Mouse (Mus musculus) intestine, postnatal 0 days (tissue): Measurements from ENCODE around the gene Tspan9. TPM values are rescaled to one million over a fixed set of nuclear protein-coding genes. Genes with fewer than 3 reads are reported as not detected.

ENCODE experiments used
- ATAC-seq: fragments of 200-750 bp; cut with Nextera tagmentation; 2 replicates; pipeline ENCODE4 v1.8.0; 2017; ENCODE audit warnings: mild to moderate bottlenecking, moderate TSS enrichment, moderate library complexity
- H3K27ac ChIP-seq: fragments of 300-500 bp; sonication (generic); 2 replicates; pipeline ENCODE4 v1.5.1; 2014; ENCODE audit warnings: mild to moderate bottlenecking, low read depth, low read length, moderate library complexity
- H3K27me3 ChIP-seq: fragments of 300-500 bp; sonication (generic); replicated peaks from 2 replicates; pipeline ENCODE4 v1.6.1; 2014; ENCODE audit warnings: low read length, mixed read lengths; ENCODE audit not compliant: control insufficient read depth, insufficient read depth
- H3K36me3 ChIP-seq: fragments of 300-500 bp; sonication (generic); 2 replicates; pipeline ENCODE4 v1.6.1; 2014; ENCODE audit warnings: mild to moderate bottlenecking, moderate library complexity; ENCODE audit not compliant: control insufficient read depth, insufficient read depth
- H3K4me1 ChIP-seq: fragments of 300-500 bp; sonication (generic); replicated peaks from 2 replicates; pipeline ENCODE4 v1.6.1; 2014; ENCODE audit warnings: antibody characterized with exemption, low read length, mixed read lengths; ENCODE audit not compliant: control insufficient read depth, insufficient read depth
- H3K4me2 ChIP-seq: fragments of 300-500 bp; sonication (generic); replicated peaks from 2 replicates; pipeline ENCODE4 v1.6.1; 2014; ENCODE audit warnings: low read depth, mild to moderate bottlenecking, moderate library complexity
- H3K4me3 ChIP-seq: fragments of 300-500 bp; sonication (generic); 2 replicates; pipeline ENCODE4 v1.5.1; 2014; ENCODE audit warnings: low read depth, low read length
- H3K9ac ChIP-seq: fragments of 300-500 bp; sonication (generic); 2 replicates; pipeline ENCODE4 v1.6.1; 2014; ENCODE audit warnings: mild to moderate bottlenecking, low read depth, low read length
- H3K9me3 ChIP-seq: fragments of 300-500 bp; sonication (generic); 2 replicates; pipeline ENCODE4 v1.6.1; 2016; ENCODE audit warnings: mixed run types; ENCODE audit not compliant: control insufficient read depth
- CTCF ChIP-seq: sonication (generic); IDR thresholded peaks from 2 replicates; pipeline ENCODE4 v1.5.1; 2016; ENCODE audit warnings: low read depth, mild to moderate bottlenecking, control low read depth, antibody characterized with exemption, moderate library complexity
- WGBS: fragments of 180-500 bp; shearing (Covaris S2); extraction: QIAGEN DNeasy Blood & Tissue Kit; methylation state at CpG from one replicate; pipeline ENCODE4 v1.1.7; 2014; 5-methylcytosine and 5-hydroxymethylcytosine counted together
- polyA plus RNA-seq: library from polyadenylated mRNA; unstranded; fragments of >200 nt; fragmentation: Nextera tagmentation; extraction: Ambion mirVana; gene quantifications from 2 replicates; pipeline ENCODE4 v1.2.1, GENCODE M21; 2015

Gene Tspan9
- polyA plus RNA-seq, 1 experiment from 2014 or later = 55.5 TPM

DNA sequence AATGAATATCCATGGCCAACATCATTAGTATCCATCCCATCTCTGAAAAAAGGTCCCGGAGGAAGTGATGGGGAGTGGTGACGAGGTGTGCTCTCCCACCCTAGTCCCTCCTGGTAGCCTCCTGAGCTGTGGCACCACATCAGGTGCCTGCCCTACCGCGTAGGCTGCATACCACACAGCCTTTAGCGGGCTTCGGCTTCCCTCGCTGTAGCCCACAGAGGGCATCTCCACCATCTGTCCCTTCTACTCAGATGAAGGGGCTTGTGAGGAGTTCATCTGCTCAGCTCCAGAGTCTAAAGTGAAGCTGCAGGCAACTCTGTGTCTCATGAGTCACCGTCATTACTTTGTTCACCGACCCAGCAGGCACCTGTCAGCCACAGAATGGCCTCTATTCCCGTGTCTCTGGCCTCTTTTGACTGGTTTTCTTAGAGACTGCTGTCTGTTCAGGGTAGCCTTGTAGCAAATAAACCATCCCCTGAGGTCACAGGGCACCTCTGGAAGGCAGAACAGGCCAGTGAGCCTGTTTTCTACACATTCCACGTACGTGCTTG, 154.4 kb downstream of the Tspan9 start:
- H3K27ac ChIP-seq = no peak overlapping the region
- WGBS = 83% methylated on average over 12 of the region's 12 CpGs
- no peak for ATAC-seq

DNA sequence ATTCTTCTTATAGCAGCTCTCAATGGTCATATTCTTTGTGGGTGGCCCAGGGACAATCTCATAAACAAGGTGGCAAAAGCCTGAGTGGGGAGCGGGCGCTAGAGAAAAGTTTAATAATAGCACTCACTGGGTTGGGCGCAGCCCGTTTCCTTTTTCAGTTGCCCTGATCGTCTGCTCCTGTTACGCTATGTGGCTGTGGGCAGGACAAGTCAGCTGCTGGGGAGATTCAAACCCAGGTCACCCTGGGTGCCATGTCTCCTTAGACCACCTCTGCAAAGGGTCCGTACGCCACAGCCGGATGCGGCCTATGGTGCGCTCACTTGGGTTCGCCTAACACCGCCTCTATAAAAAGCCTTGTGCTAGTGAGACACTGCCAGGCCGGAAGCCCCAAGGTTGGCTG, 156.0 kb downstream of the Tspan9 start:
- no peaks in the 10 kb centered on the region for H3K27me3 ChIP-seq
- H3K4me1 ChIP-seq = 0 out of 2 replicates have a peak, but pooled peaks cover 4% of the 10 kb centered on the region
- H3K4me3 ChIP-seq = no peak overlapping the region
- ATAC-seq = no peak
- H3K4me2 ChIP-seq = no peak overlapping the region
- TF ChIP-seq CTCF = no peak
- no peak overlapping the region for H3K27ac ChIP-seq
- no peaks in the 10 kb centered on the region for H3K9me3 ChIP-seq
- no peaks in the 10 kb centered on the region; the same call in 1 of the 2 replicates for H3K36me3 ChIP-seq
- no peak overlapping the region for H3K9ac ChIP-seq
- WGBS = 89% methylated on average over 14 of the region's 14 CpGs

More for the DNA sequence above, 154.4 kb downstream of the Tspan9 start:
- no peaks in the 10 kb centered on the region for H3K27me3 ChIP-seq
- H3K9me3 ChIP-seq = no peaks in the 10 kb centered on the region
- H3K4me1 ChIP-seq = 0 out of 2 replicates have a peak, but pooled peaks cover 4% of the 10 kb centered on the region
- no peak overlapping the region for H3K4me2 ChIP-seq
- no peak overlapping the region for H3K9ac ChIP-seq
- no peaks in the 10 kb centered on the region; the same call in 1 of the 2 replicates for H3K36me3 ChIP-seq
- TF ChIP-seq CTCF = no peak
- H3K4me3 ChIP-seq = no peak overlapping the region

DNA sequence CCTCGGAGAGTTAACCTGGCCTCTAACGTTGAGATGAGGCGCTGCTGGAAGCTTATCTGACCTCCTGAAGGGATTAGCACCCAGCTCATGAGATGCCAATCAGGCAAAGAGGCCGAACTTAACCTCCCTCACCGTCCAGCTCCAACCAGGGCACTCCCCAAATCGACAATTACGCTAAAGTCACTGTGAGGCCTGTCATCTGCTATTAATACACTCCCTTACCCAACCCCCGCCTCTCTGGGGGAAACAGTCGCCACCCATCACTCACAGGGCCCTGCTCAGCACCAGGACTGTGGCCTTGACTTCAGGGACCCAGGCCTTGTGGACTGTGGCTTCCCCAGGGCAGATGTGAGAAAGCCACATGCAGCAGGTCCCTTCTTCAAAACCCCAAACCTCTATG, 157.0 kb downstream of the Tspan9 start:
- Histone ChIP-seq H3K36me3 (no peaks in the 10 kb centered on the region; the same call in 1 of the 2 replicates), H3K9ac (no peak overlapping the region), H3K4me2 (no peak overlapping the region), H3K27me3 (no peaks in the 10 kb centered on the region), H3K9me3 (no peaks in the 10 kb centered on the region), H3K4me1 (0 out of 2 replicates have a peak, but pooled peaks cover 4% of the 10 kb centered on the region), H3K4me3 (no peak overlapping the region), H3K27ac (no peak overlapping the region)
- no peak for ATAC-seq
- WGBS = 55% methylated on average over 9 of the region's 9 CpGs
- no peak for TF ChIP-seq CTCF

DNA sequence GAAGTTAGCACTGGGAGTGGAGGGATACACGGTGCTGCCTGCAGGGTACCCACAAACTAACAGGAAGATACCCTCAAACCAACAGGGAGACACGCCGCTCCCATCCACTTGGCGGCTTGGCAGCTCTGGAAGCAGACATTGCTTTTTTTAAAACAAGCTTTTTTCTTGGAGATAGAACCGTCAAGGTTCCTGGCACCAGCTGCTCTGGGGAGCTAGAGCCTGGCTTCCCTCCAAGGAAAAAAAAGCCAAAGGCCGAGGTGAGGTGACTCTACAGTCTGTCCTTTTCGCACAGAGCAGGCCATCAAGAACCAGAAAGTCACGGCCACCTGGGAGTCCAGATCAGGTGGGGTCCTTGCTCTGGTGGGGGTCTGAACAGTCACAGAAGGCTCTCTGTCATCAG, 162.2 kb downstream of the Tspan9 start:
- Histone ChIP-seq H3K4me2 (0 out of 2 replicates have a peak overlapping the region, but pooled peaks have one; percentile 3), H3K4me1 (0 out of 2 replicates have a peak, but pooled peaks cover 3% of the 10 kb centered on the region), H3K36me3 (no peaks in the 10 kb centered on the region), H3K9ac (no peak overlapping the region), H3K27me3 (no peaks in the 10 kb centered on the region), H3K4me3 (no peak overlapping the region), H3K27ac (no peak overlapping the region), H3K9me3 (no peaks in the 10 kb centered on the region)
- 42% methylated on average over 8 of the region's 8 CpGs for WGBS
- ATAC-seq = no peak
- TF ChIP-seq CTCF = no peak

DNA sequence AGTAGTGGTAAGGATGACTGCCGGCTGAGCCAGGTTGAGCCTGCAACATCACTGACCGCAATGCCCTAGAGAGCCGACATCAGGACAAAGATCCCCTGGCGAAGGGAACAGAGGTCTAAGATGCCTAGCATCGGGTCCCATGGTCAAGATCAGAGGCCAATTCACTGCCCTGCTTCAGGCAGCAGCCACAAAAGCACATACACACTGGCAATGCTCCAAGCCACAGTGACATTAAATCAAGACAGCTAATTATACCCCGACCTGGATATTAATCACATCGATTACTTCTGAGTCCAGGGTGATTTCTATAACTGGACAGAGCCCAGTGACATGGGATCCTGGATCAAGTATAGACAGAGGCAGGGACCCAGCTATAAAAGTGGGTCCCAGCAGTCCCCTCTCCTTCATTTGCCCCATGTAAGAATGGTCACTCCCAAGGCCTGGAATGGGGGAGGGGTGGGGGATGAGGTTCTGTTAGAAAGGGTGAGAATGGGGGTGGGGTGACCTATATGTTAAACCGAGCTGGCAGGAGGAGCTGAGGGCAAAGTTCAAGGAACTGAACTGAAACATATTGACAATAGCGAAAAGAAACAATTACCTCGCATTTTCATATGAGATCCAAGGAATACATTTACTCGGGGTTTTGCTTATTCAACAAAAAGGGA, 162.9 kb downstream of the Tspan9 start:
- no peak overlapping the region for H3K4me3 ChIP-seq
- WGBS = 65% methylated on average over 11 of the region's 11 CpGs
- H3K9me3 ChIP-seq = no peaks in the 10 kb centered on the region
- no peak overlapping the region for H3K9ac ChIP-seq
- no peak overlapping the region for H3K27ac ChIP-seq
- no peak for TF ChIP-seq CTCF
- 0 out of 2 replicates have a peak, but pooled peaks cover 3% of the 10 kb centered on the region for H3K4me1 ChIP-seq
- ATAC-seq = no peak
- H3K27me3 ChIP-seq = no peaks in the 10 kb centered on the region
- no peaks in the 10 kb centered on the region for H3K36me3 ChIP-seq
- 0 out of 2 replicates have a peak overlapping the region, but pooled peaks have one; percentile 3 for H3K4me2 ChIP-seq

DNA sequence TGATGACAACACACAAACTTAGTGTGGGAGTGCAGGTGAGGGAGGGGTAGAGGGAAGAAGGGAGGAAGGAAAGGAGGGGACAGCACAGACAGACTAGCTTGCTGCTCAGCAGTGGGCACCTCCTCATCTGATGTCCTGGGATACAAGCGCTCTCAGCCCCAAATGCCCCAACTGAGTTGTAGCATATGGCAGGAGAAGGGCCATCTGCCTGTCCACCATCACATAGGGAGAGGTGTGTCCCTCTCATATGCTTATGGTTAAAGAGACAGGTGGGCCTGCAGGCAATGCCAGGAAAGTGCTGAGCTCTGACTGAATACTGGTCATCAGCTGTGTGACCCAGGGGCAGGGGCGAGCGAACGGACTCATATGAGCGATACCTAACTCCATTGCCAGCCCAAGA, 163.6 kb downstream of the Tspan9 start:
- Histone ChIP-seq H3K27ac (no peak overlapping the region), H3K4me1 (0 out of 2 replicates have a peak, but pooled peaks cover 3% of the 10 kb centered on the region), H3K36me3 (no peaks in the 10 kb centered on the region), H3K9ac (no peak overlapping the region), H3K4me2 (no peak overlapping the region), H3K27me3 (no peaks in the 10 kb centered on the region), H3K9me3 (no peaks in the 10 kb centered on the region), H3K4me3 (no peak overlapping the region)
- no peak for ATAC-seq
- no peak for TF ChIP-seq CTCF
- 97% methylated on average over 5 of the region's 5 CpGs for WGBS
